Mouse (Mus musculus) neutrophil, adult 5-6 weeks (primary cell): ENCODE measurements at regions not wholly inside any gene's neighbourhood (a gene's known extent, or its start where the extent isn't known, plus 50 kb on each side); places are given as distances from the start of the nearest gene placed in this dataset.

Experiments
- ATAC-seq: fragments of 151-379, 151-347 bp; 2 replicates; pipeline ENCODE4 v1.8.0; 2017; ENCODE audit warnings: mild to moderate bottlenecking, moderate TSS enrichment; ENCODE audit not compliant: insufficient number of reproducible peaks, poor library complexity, low FRiP score, severe bottlenecking; ENCODE audit errors: extremely low read depth

- no peak for ATAC-seq
These were observed 266.3 kb upstream of the Castor2 start for GRCm38 (mm10) chr5:133833217-133833616.

- ATAC-seq, result no peak
These were observed 271.3 kb upstream of the Castor2 start for GRCm38 (mm10) chr5:133828226-133828625.

GRCm38 (mm10) chr5:133823871-133824270 lies 275.6 kb upstream of the Castor2 start:
- no peak for ATAC-seq

GRCm38 (mm10) chr5:133821273-133821672 lies 278.2 kb upstream of the Castor2 start:
- ATAC-seq, result no peak

GRCm38 (mm10) chr5:133815462-133815861 lies 284.0 kb upstream of the Castor2 start:
- ATAC-seq, result no peak

GRCm38 (mm10) chr5:133814436-133814835 lies 285.1 kb upstream of the Castor2 start:
- no peak for ATAC-seq

GRCm38 (mm10) chr5:133812216-133812615 lies 287.3 kb upstream of the Castor2 start:
- ATAC-seq, result no peak

GRCm38 (mm10) chr5:133806891-133807290 lies 292.6 kb upstream of the Castor2 start:
- ATAC-seq, result no peak

GRCm38 (mm10) chr5:133802001-133802400 lies 297.5 kb upstream of the Castor2 start:
- ATAC-seq, result no peak

- ATAC-seq, result no peak
These were observed 303.9 kb upstream of the Castor2 start for GRCm38 (mm10) chr5:133795638-133796037.

- no peak for ATAC-seq
These were observed 308.8 kb upstream of the Castor2 start for GRCm38 (mm10) chr5:133790726-133791125.

- no peak for ATAC-seq
These were observed 311.5 kb upstream of the Castor2 start for GRCm38 (mm10) chr5:133788006-133788405.

- no peak for ATAC-seq
These were observed 312.0 kb upstream of the Castor2 start for GRCm38 (mm10) chr5:133787491-133787890.

- ATAC-seq, result no peak
These were observed 322.9 kb upstream of the Castor2 start for GRCm38 (mm10) chr5:133776591-133776990.

- no peak for ATAC-seq
These were observed 325.4 kb upstream of the Castor2 start for GRCm38 (mm10) chr5:133774116-133774515.

GRCm38 (mm10) chr5:133768856-133769255 lies 330.7 kb upstream of the Castor2 start:
- no peak for ATAC-seq

GRCm38 (mm10) chr5:133757817-133758216 lies 341.7 kb upstream of the Castor2 start:
- ATAC-seq, result no peak

GRCm38 (mm10) chr5:133754180-133754579 lies 345.3 kb upstream of the Castor2 start:
- ATAC-seq, result no peak

GRCm38 (mm10) chr5:133753461-133754160 lies 345.9 kb upstream of the Castor2 start:
- no peak for ATAC-seq

GRCm38 (mm10) chr5:133746960-133747359 lies 352.6 kb upstream of the Castor2 start:
- ATAC-seq, result no peak

- ATAC-seq, result no peak
These were observed 353.1 kb upstream of the Castor2 start for GRCm38 (mm10) chr5:133746411-133746810.
